Mouse (Mus musculus) liver, embryonic 14.5 days (tissue): ENCODE measurements around the gene Asb10. TPM values are rescaled to one million over a fixed set of nuclear protein-coding genes. Genes with fewer than 3 reads are reported as not detected.
A peak's percentile ranks its signal among the peaks of the same experiment; 100 is the strongest.

Source experiments
- ATAC-seq: fragments of 200-750 bp; cut with Nextera tagmentation; 2 replicates; pipeline ENCODE4 v1.8.0; 2017; ENCODE audit warnings: moderate number of reproducible peaks, mild to moderate bottlenecking, moderate library complexity; ENCODE audit not compliant: insufficient read depth
- DNase-seq, 3 experiments: peaks; one replicate each; pipeline ENCODE4 v3.0.0-alpha.2; 2012 to 2013; ENCODE audit warnings: low read depth in 3 of 3, low spot score in 3 of 3
- H3K27ac ChIP-seq: fragments of 300-500 bp; sonication (generic); 2 replicates; pipeline ENCODE4 v1.5.1; 2014; ENCODE audit warnings: moderate library complexity, mild to moderate bottlenecking, control low read depth, inconsistent platforms
- H3K27me3 ChIP-seq: fragments of 300-500 bp; sonication (generic); 2 replicates; pipeline ENCODE4 v1.6.1; 2014; ENCODE audit warnings: mild to moderate bottlenecking, low read length, moderate library complexity; ENCODE audit not compliant: control insufficient read depth, insufficient read depth
- H3K36me3 ChIP-seq: fragments of 300-500 bp; sonication (generic); replicated peaks from 2 replicates; pipeline ENCODE4 v1.6.1; 2014; ENCODE audit warnings: low read depth; ENCODE audit not compliant: control insufficient read depth, insufficient read depth
- H3K4me1 ChIP-seq, 2 experiments: fragments of 200-500 bp in 1 of 2; fragments of 300-500 bp in 1 of 2; sonication (generic) in 1 of 2; replicated peaks; 2 replicates each; pipeline ENCODE4 v1.6.1; 2012 to 2014; ENCODE audit warnings: antibody characterized with exemption in 1 of 2, inconsistent platforms in 1 of 2, low read length in 1 of 2; ENCODE audit not compliant: control insufficient read depth in 2 of 2, insufficient read depth in 2 of 2
- H3K4me2 ChIP-seq: fragments of 300-500 bp; sonication (generic); 2 replicates; pipeline ENCODE4 v1.6.1; 2014; ENCODE audit warnings: low read depth, mild to moderate bottlenecking, control low read depth, moderate library complexity
- H3K4me3 ChIP-seq, 2 experiments: fragments of 200-500 bp in 1 of 2; fragments of 300-500 bp in 1 of 2; sonication (generic) in 1 of 2; 2 replicates each; pipeline ENCODE4 v1.5.1; 2012 to 2014; ENCODE audit warnings: low read depth in 2 of 2, low read length in 2 of 2, mild to moderate bottlenecking in 2 of 2, control low read depth in 1 of 2, inconsistent platforms in 1 of 2, moderate library complexity in 1 of 2; ENCODE audit not compliant: insufficient read depth in 1 of 2
- H3K9ac ChIP-seq: fragments of 300-500 bp; sonication (generic); replicated peaks from 2 replicates; pipeline ENCODE4 v1.6.1; 2014; ENCODE audit warnings: mild to moderate bottlenecking, control low read depth, moderate library complexity
- H3K9me3 ChIP-seq: fragments of 300-500 bp; sonication (generic); 2 replicates; pipeline ENCODE4 v1.6.1; 2016; ENCODE audit warnings: low read length, mixed read lengths; ENCODE audit not compliant: control insufficient read depth
- CTCF ChIP-seq: IDR thresholded peaks from 2 replicates; pipeline ENCODE4 v1.5.1; 2016; ENCODE audit warnings: antibody characterized with exemption, low read depth, control low read depth
- EP300 ChIP-seq: IDR thresholded peaks from 2 replicates; pipeline ENCODE4 v1.6.1; 2016; ENCODE audit warnings: antibody characterized with exemption, low read depth
- WGBS: fragments of 180-500 bp; shearing (Covaris S2); extraction: QIAGEN DNeasy Blood & Tissue Kit; methylation state at CpG from one replicate; pipeline ENCODE4 v1.1.7; 2014; ENCODE audit not compliant: insufficient replicate concordance; 5-methylcytosine and 5-hydroxymethylcytosine counted together
- polyA plus RNA-seq, 2 experiments: library from polyadenylated mRNA; depleted of rRNA in 1 of 2; stranded (reverse) in 1 of 2; unstranded in 1 of 2; fragments of >200 nt; fragmentation: Nextera tagmentation in 1 of 2; extraction: Ambion mirVana in 1 of 2; gene quantifications; 2 replicates each; pipeline versions ENCODE4 v1.2.1 to v1.2.3; 2012 to 2014

Asb10 gene
- polyA plus RNA-seq, 2 experiments: 0.08 TPM; not detected in 1

GRCm38 (mm10) chr5:24586106-24586505 is 45.3 kb upstream of the Asb10 start:
- H3K4me2 ChIP-seq: peak overlapping the region; percentile 59
- peak overlapping the region; percentile 87 for H3K9ac ChIP-seq
- ATAC-seq (peak; percentile 34), DNase-seq (no peak)
- H3K27ac ChIP-seq: no peak overlapping the region
- H3K36me3 ChIP-seq: peaks cover 5% of the 10 kb centered on the region; the same call in 1 of the 2 replicates
- H3K4me3 ChIP-seq: peak overlapping the region; percentile 95
- WGBS: 11% methylated on average over 8 of the region's 8 CpGs
- TF ChIP-seq CTCF: no peak
- TF ChIP-seq EP300: no peak
- H3K27me3 ChIP-seq: no peaks in the 10 kb centered on the region
- H3K4me1 ChIP-seq: peaks cover 4 to 11% of the 10 kb centered on the region in 2 experiments; a peak in 3 of 4 replicates
- no peaks in the 10 kb centered on the region for H3K9me3 ChIP-seq

- TF ChIP-seq EP300 (no peak), CTCF (peak; percentile 21; the same call in 1 of the 2 replicates)
- Histone ChIP-seq H3K27ac (peak overlapping the region; percentile 71), H3K4me1 (peaks cover 5 to 13% of the 10 kb centered on the region in 2 experiments), H3K27me3 (no peaks in the 10 kb centered on the region), H3K36me3 (peaks cover 16% of the 10 kb centered on the region), H3K4me2 (peak overlapping the region; percentile 90), H3K4me3 (peak overlapping the region; percentile 86 to 97), H3K9me3 (no peaks in the 10 kb centered on the region), H3K9ac (peak overlapping the region; percentile 54)
- DNase-seq (no peak), ATAC-seq (no peak)
- 26% methylated on average over 6 of the region's 6 CpGs for WGBS
Measured at GRCm38 (mm10) chr5:24578109-24578963, 37.6 kb upstream of the Asb10 start.

- Histone ChIP-seq H3K4me2 (peak within 1 kb of the TSS; percentile 90), H3K36me3 (peaks cover 26% of the 10 kb centered on the region), H3K9ac (peak within 1 kb of the TSS; percentile 85), H3K9me3 (no peaks in the 10 kb centered on the region), H3K27ac (peak within 1 kb of the TSS; percentile 71), H3K27me3 (no peaks in the 10 kb centered on the region), H3K4me3 (peak within 1 kb of the TSS; percentile 86 to 97), H3K4me1 (peaks cover 5 to 13% of the 10 kb centered on the region in 2 experiments)
- DNase-seq: peak; percentile 99 to 100 (median 99)
- peak; percentile 96 for ATAC-seq
- WGBS: under 1% methylated on average over 48 of the region's 48 CpGs
- TF ChIP-seq EP300 (no peak), CTCF (no peak)
Measured at GRCm38 (mm10) chr5:24577183-24577929, 36.6 kb upstream of the Asb10 start, which contains the start of gene Abcf2. Gene Abcf2 (minus strand): TSS chr5:24577467.

GRCm38 (mm10) chr5:24576801-24577182 is 36.0 kb upstream of the Asb10 start:
- peak overlapping the region; percentile 86 to 97 for H3K4me3 ChIP-seq
- peak; percentile 19; the same call in 1 of the 2 replicates for ATAC-seq

More at GRCm38 (mm10) chr5:24576801-24577182, 36.0 kb upstream of the Asb10 start:
- TF ChIP-seq CTCF: 0 out of 2 replicates have a peak, but pooled peaks have one; percentile 12
- no peak for TF ChIP-seq EP300
- Histone ChIP-seq H3K4me1 (peaks cover 5 to 13% of the 10 kb centered on the region in 2 experiments), H3K36me3 (peaks cover 32% of the 10 kb centered on the region), H3K9ac (peak overlapping the region; percentile 85), H3K9me3 (no peaks in the 10 kb centered on the region), H3K27me3 (no peaks in the 10 kb centered on the region), H3K27ac (peak overlapping the region; percentile 6), H3K4me2 (peak overlapping the region; percentile 90)
- under 1% methylated on average over 32 of the region's 32 CpGs for WGBS
- DNase-seq: no peak
